Mouse (Mus musculus) liver, embryonic 13.5 days (tissue): Measurements from ENCODE around the gene Tktl2. TPM values are rescaled to one million over a fixed set of nuclear protein-coding genes. Genes with fewer than 3 reads are reported as not detected.

Experiments
- ATAC-seq: fragments of 200-750 bp; cut with Nextera tagmentation; 2 replicates; pipeline ENCODE4 v1.8.0; 2017; ENCODE audit warnings: low read depth, mild to moderate bottlenecking, moderate number of reproducible peaks, moderate library complexity
- DNase-seq: peaks from one replicate; pipeline ENCODE4 v3.0.0; 2022
- H3K27ac ChIP-seq: fragments of 300-500 bp; sonication (generic); 2 replicates; pipeline ENCODE4 v1.5.1; 2015; ENCODE audit warnings: moderate library complexity, mild to moderate bottlenecking, inconsistent platforms
- H3K27me3 ChIP-seq: fragments of 300-500 bp; sonication (generic); 2 replicates; pipeline ENCODE4 v1.6.1; 2015; ENCODE audit warnings: mild to moderate bottlenecking, inconsistent platforms
- H3K36me3 ChIP-seq: fragments of 300-500 bp; sonication (generic); 2 replicates; pipeline ENCODE4 v1.6.1; 2015; ENCODE audit warnings: mild to moderate bottlenecking, inconsistent platforms
- H3K4me1 ChIP-seq: fragments of 300-500 bp; sonication (generic); replicated peaks from 2 replicates; pipeline ENCODE4 v1.6.1; 2015; ENCODE audit warnings: inconsistent platforms
- H3K4me2 ChIP-seq: fragments of 300-500 bp; sonication (generic); 2 replicates; pipeline ENCODE4 v1.6.1; 2015; ENCODE audit warnings: inconsistent platforms, mild to moderate bottlenecking, moderate library complexity
- H3K4me3 ChIP-seq: fragments of 300-500 bp; sonication (generic); replicated peaks from 2 replicates; pipeline ENCODE4 v1.5.1; 2015; ENCODE audit warnings: mild to moderate bottlenecking, inconsistent platforms
- H3K9ac ChIP-seq: fragments of 300-500 bp; sonication (generic); 2 replicates; pipeline ENCODE4 v1.6.1; 2015; ENCODE audit warnings: mild to moderate bottlenecking, inconsistent platforms
- H3K9me3 ChIP-seq: fragments of 300-500 bp; sonication (generic); replicated peaks from 2 replicates; pipeline ENCODE4 v1.6.1; 2016; ENCODE audit warnings: inconsistent platforms
- WGBS: fragments of 180-500 bp; shearing (Covaris S2); methylation state at CpG from one replicate; pipeline ENCODE4 v1.1.7; 2015; ENCODE audit not compliant: insufficient replicate concordance; 5-methylcytosine and 5-hydroxymethylcytosine counted together
- polyA plus RNA-seq: library from polyadenylated mRNA; unstranded; fragments of >200 nt; fragmentation: Nextera tagmentation; extraction: Ambion mirVana; gene quantifications from 2 replicates; pipeline ENCODE4 v1.2.1, GENCODE M21; 2015

The Tktl2 gene
- polyA plus RNA-seq, 1 experiment from 2014 or later = not detected

- ATAC-seq (no peak), DNase-seq (no peak)
- H3K27me3 ChIP-seq = no peaks in the 10 kb centered on the region
- no peaks in the 10 kb centered on the region for H3K36me3 ChIP-seq
- 21% methylated on average over 7 of the region's 7 CpGs for WGBS
- H3K27ac ChIP-seq = no peak overlapping the region
- H3K4me1 ChIP-seq = no peaks in the 10 kb centered on the region
- no peak overlapping the region for H3K4me3 ChIP-seq
- H3K9ac ChIP-seq = no peak overlapping the region
- no peaks in the 10 kb centered on the region for H3K9me3 ChIP-seq
- no peak overlapping the region for H3K4me2 ChIP-seq
These were observed 38.5 kb downstream of the Tktl2 start for GRCm38 (mm10) chr8:66550092-66550491.

Other genes starting within 250 kb of the Tktl2 start
- gene Tma16, start 25.2 kb upstream of the Tktl2 start, polyA plus RNA-seq = 8.2 and 9.3 TPM in 2 replicates
- gene Npy5r, start 176.4 kb downstream of the Tktl2 start, polyA plus RNA-seq = not detected in 2 replicates
- 0.09 and 0.10 TPM in 2 replicates for gene Npy1r, start 185.4 kb downstream of the Tktl2 start, polyA plus RNA-seq